Mouse (Mus musculus) embryonic facial prominence, embryonic 13.5 days (tissue): Measurements from ENCODE around the gene Mtmr2. TPM values are rescaled to one million over a fixed set of nuclear protein-coding genes. Genes with fewer than 3 reads are reported as not detected.
"Not testable (repeated sequence)": the region's sequence is repeated elsewhere in the genome, so short reads cannot be mapped to it uniquely, and the experiment has no call there.

Experiments
- ATAC-seq: fragments of 200-750 bp; cut with Nextera tagmentation; 2 replicates; pipeline ENCODE4 v1.8.0; 2017; ENCODE audit warnings: low read depth; ENCODE audit not compliant: insufficient number of reproducible peaks, insufficient read depth, low FRiP score, low TSS enrichment
- H3K27ac ChIP-seq: fragments of 300-500 bp; sonication (generic); 2 replicates; pipeline ENCODE4 v1.5.1; 2015; ENCODE audit warnings: moderate library complexity, mild to moderate bottlenecking, inconsistent platforms
- H3K27me3 ChIP-seq: fragments of 300-500 bp; sonication (generic); 2 replicates; pipeline ENCODE4 v1.6.1; 2015; ENCODE audit warnings: mild to moderate bottlenecking, inconsistent platforms
- H3K36me3 ChIP-seq: fragments of 300-500 bp; sonication (generic); 2 replicates; pipeline ENCODE4 v1.6.1; 2015; ENCODE audit warnings: mild to moderate bottlenecking, inconsistent platforms
- H3K4me1 ChIP-seq: fragments of 300-500 bp; sonication (generic); 2 replicates; pipeline ENCODE4 v1.6.1; 2015; ENCODE audit warnings: inconsistent platforms
- H3K4me2 ChIP-seq: fragments of 300-500 bp; sonication (generic); 2 replicates; pipeline ENCODE4 v1.6.1; 2015; ENCODE audit warnings: moderate library complexity, mild to moderate bottlenecking, inconsistent platforms
- H3K4me3 ChIP-seq: fragments of 300-500 bp; sonication (generic); 2 replicates; pipeline ENCODE4 v1.5.1; 2015; ENCODE audit warnings: mild to moderate bottlenecking, inconsistent platforms
- H3K9ac ChIP-seq: fragments of 300-500 bp; sonication (generic); 2 replicates; pipeline ENCODE4 v1.6.1; 2015; ENCODE audit warnings: mild to moderate bottlenecking, inconsistent platforms
- H3K9me3 ChIP-seq: fragments of 300-500 bp; sonication (generic); 2 replicates; pipeline ENCODE4 v1.6.1; 2016; ENCODE audit warnings: inconsistent platforms
- WGBS: fragments of 180-500 bp; shearing (Covaris S2); methylation state at CpG from one replicate; pipeline ENCODE4 v1.1.7; 2015; ENCODE audit warnings: mixed read lengths; 5-methylcytosine and 5-hydroxymethylcytosine counted together
- polyA plus RNA-seq: library from polyadenylated mRNA; unstranded; fragments of >200 nt; fragmentation: Nextera tagmentation; extraction: Ambion mirVana; gene quantifications from 2 replicates; pipeline ENCODE4 v1.2.1, GENCODE M21; 2015

Mtmr2 gene
- 80.5 and 83.6 TPM in 2 replicates for polyA plus RNA-seq

- Histone ChIP-seq H3K4me1 (peaks cover 8% of the 10 kb centered on the region), H3K4me3 (peak within 1 kb of the TSS; percentile 98), H3K36me3 (no peaks in the 10 kb centered on the region), H3K27me3 (no peaks in the 10 kb centered on the region), H3K9me3 (peaks cover under 1% of the 10 kb centered on the region; the same call in 1 of the 2 replicates), H3K4me2 (peak within 1 kb of the TSS; percentile 81), H3K27ac (peak within 1 kb of the TSS; percentile 93), H3K9ac (peak within 1 kb of the TSS; percentile 100)
- 43% methylated on average over 2 of the region's 2 CpGs for WGBS
- ATAC-seq = no peak
These were observed at the start of gene Mtmr2 for GRCm38 (mm10) chr9:13748404-13748797. Mtmr2 (plus strand) TSS chr9:13748410.

GRCm38 (mm10) chr9:13699061-13699780, 49.0 kb upstream of the Mtmr2 start:
- ATAC-seq = no peak
- H3K27me3 ChIP-seq = no peaks in the 10 kb centered on the region
- H3K9ac ChIP-seq = no peak overlapping the region
- WGBS = 36% methylated on average over 14 of the region's 14 CpGs
- H3K36me3 ChIP-seq = peaks cover 16% of the 10 kb centered on the region; the same call in 1 of the 2 replicates
- no peak overlapping the region for H3K4me3 ChIP-seq
- H3K4me1 ChIP-seq = peaks cover 7% of the 10 kb centered on the region; the same call in 1 of the 2 replicates
- H3K9me3 ChIP-seq = no peaks in the 10 kb centered on the region
- H3K27ac ChIP-seq = no peak overlapping the region
- H3K4me2 ChIP-seq = no peak overlapping the region

GRCm38 (mm10) chr9:13699781-13700116, 48.5 kb upstream of the Mtmr2 start:
- no peak overlapping the region for H3K27ac ChIP-seq
- H3K9me3 ChIP-seq = no peaks in the 10 kb centered on the region
- ATAC-seq = no peak
- H3K27me3 ChIP-seq = no peaks in the 10 kb centered on the region
- H3K36me3 ChIP-seq = peaks cover 17% of the 10 kb centered on the region; the same call in 1 of the 2 replicates
- H3K4me2 ChIP-seq = no peak overlapping the region
- H3K4me3 ChIP-seq = no peak overlapping the region
- 78% methylated on average over 5 of the region's 5 CpGs for WGBS
- H3K9ac ChIP-seq = no peak overlapping the region
- H3K4me1 ChIP-seq = peaks cover 7% of the 10 kb centered on the region; the same call in 1 of the 2 replicates

- no peak for ATAC-seq
- H3K27me3 ChIP-seq = no peaks in the 10 kb centered on the region
- no peak overlapping the region for H3K4me2 ChIP-seq
- H3K9me3 ChIP-seq = no peaks in the 10 kb centered on the region
- H3K4me3 ChIP-seq = no peak overlapping the region
- H3K36me3 ChIP-seq = peaks cover 30% of the 10 kb centered on the region
- H3K9ac ChIP-seq = no peak overlapping the region
- WGBS = 91% methylated on average over 12 of the region's 12 CpGs
- peaks cover 7% of the 10 kb centered on the region; the same call in 1 of the 2 replicates for H3K4me1 ChIP-seq
- H3K27ac ChIP-seq = no peak overlapping the region
These were observed 46.4 kb upstream of the Mtmr2 start for GRCm38 (mm10) chr9:13701773-13702172.

GRCm38 (mm10) chr9:13703100-13703499, 45.1 kb upstream of the Mtmr2 start:
- ATAC-seq = no peak
- no peaks in the 10 kb centered on the region for H3K4me1 ChIP-seq
- no peak overlapping the region for H3K27ac ChIP-seq
- H3K4me2 ChIP-seq = no peak overlapping the region
- no peaks in the 10 kb centered on the region for H3K9me3 ChIP-seq
- H3K4me3 ChIP-seq = no peak overlapping the region
- WGBS = 94% methylated on average over 2 of the region's 2 CpGs
- peaks cover 30% of the 10 kb centered on the region for H3K36me3 ChIP-seq
- H3K9ac ChIP-seq = no peak overlapping the region
- no peaks in the 10 kb centered on the region for H3K27me3 ChIP-seq

GRCm38 (mm10) chr9:13704917-13705316, 43.3 kb upstream of the Mtmr2 start:
- H3K4me1 ChIP-seq = no peaks in the 10 kb centered on the region
- no peaks in the 10 kb centered on the region for H3K9me3 ChIP-seq
- H3K9ac ChIP-seq = no peak overlapping the region
- no peaks in the 10 kb centered on the region for H3K27me3 ChIP-seq
- H3K36me3 ChIP-seq = peaks cover 30% of the 10 kb centered on the region
- H3K4me3 ChIP-seq = no peak overlapping the region
- no peak overlapping the region for H3K4me2 ChIP-seq
- no peak for ATAC-seq
- WGBS = 44% methylated on average over 4 of the region's 4 CpGs
- no peak overlapping the region for H3K27ac ChIP-seq

- H3K4me1 ChIP-seq = no peaks in the 10 kb centered on the region
- H3K4me2 ChIP-seq = no peak overlapping the region
- H3K9ac ChIP-seq = no peak overlapping the region
- WGBS = 14% methylated on average over 3 of the region's 3 CpGs
- H3K9me3 ChIP-seq = no peaks in the 10 kb centered on the region
- no peak overlapping the region for H3K4me3 ChIP-seq
- peaks cover 30% of the 10 kb centered on the region for H3K36me3 ChIP-seq
- ATAC-seq = no peak
- no peak overlapping the region for H3K27ac ChIP-seq
- no peaks in the 10 kb centered on the region for H3K27me3 ChIP-seq
These were observed 41.1 kb upstream of the Mtmr2 start for GRCm38 (mm10) chr9:13707066-13707555.

- H3K4me3 ChIP-seq = no peak overlapping the region
- no peak overlapping the region for H3K9ac ChIP-seq
- 90% methylated on average over 5 of the region's 5 CpGs for WGBS
- peaks cover 13% of the 10 kb centered on the region for H3K36me3 ChIP-seq
- no peak overlapping the region for H3K4me2 ChIP-seq
- no peak overlapping the region for H3K27ac ChIP-seq
- H3K9me3 ChIP-seq = no peaks in the 10 kb centered on the region
- no peak for ATAC-seq
- no peaks in the 10 kb centered on the region for H3K27me3 ChIP-seq
- H3K4me1 ChIP-seq = no peaks in the 10 kb centered on the region
These were observed 38.8 kb upstream of the Mtmr2 start for GRCm38 (mm10) chr9:13709436-13709835.

- not testable (repeated sequence) for H3K27me3 ChIP-seq, H3K9me3 ChIP-seq, H3K4me3 ChIP-seq, ATAC-seq, H3K4me1 ChIP-seq, H3K27ac ChIP-seq, H3K9ac ChIP-seq, H3K36me3 ChIP-seq
- WGBS = 73% methylated on average over 2 of the region's 2 CpGs
- H3K4me2 ChIP-seq = peak overlapping the region; percentile 46
These were observed 32.3 kb upstream of the Mtmr2 start for GRCm38 (mm10) chr9:13715891-13716290.

GRCm38 (mm10) chr9:13716316-13717099, 31.7 kb upstream of the Mtmr2 start:
- no peak overlapping the region for H3K27ac ChIP-seq
- no peaks in the 10 kb centered on the region for H3K9me3 ChIP-seq
- 22% methylated on average over 8 of the region's 8 CpGs for WGBS
- ATAC-seq = peak; percentile 20; the same call in 1 of the 2 replicates
- no peaks in the 10 kb centered on the region for H3K27me3 ChIP-seq
- no peaks in the 10 kb centered on the region for H3K4me1 ChIP-seq
- H3K4me3 ChIP-seq = no peak overlapping the region
- no peaks in the 10 kb centered on the region for H3K36me3 ChIP-seq
- H3K9ac ChIP-seq = no peak overlapping the region
- H3K4me2 ChIP-seq = peak overlapping the region; percentile 46

GRCm38 (mm10) chr9:13748798-13749674, 826 bp downstream of the Mtmr2 start:
- Histone ChIP-seq H3K9ac (peak overlapping the region; percentile 100), H3K9me3 (peaks cover 7% of the 10 kb centered on the region; the same call in 1 of the 2 replicates), H3K4me2 (peak overlapping the region; percentile 81), H3K27me3 (no peaks in the 10 kb centered on the region), H3K36me3 (peaks cover 6% of the 10 kb centered on the region; the same call in 1 of the 2 replicates), H3K4me1 (peaks cover 8% of the 10 kb centered on the region), H3K27ac (peak overlapping the region; percentile 93), H3K4me3 (peak overlapping the region; percentile 98)
- ATAC-seq = peak; percentile 98
- WGBS = under 1% methylated on average over 60 of the region's 60 CpGs
